Mouse (Mus musculus): Measurements from ENCODE around the gene Mrps16. TPM values are rescaled to one million over a fixed set of nuclear protein-coding genes. Genes with fewer than 3 reads are reported as not detected.
A peak's percentile ranks its signal among the peaks of the same experiment; 100 is the strongest.

Mrps16 gene
- total RNA-seq, 2 experiments from 2014 or later: 93.8 to 101 TPM

GRCm38 (mm10) chr14:20368271-20368670 is 25.2 kb downstream of the Mrps16 start:
- DNase-seq: no peak

GRCm38 (mm10) chr14:20363230-20363629 is 30.2 kb downstream of the Mrps16 start:
- DNase-seq: no peak

- DNase-seq: peak; percentile 95
Observed at GRCm38 (mm10) chr14:20347991-20348541, 45.4 kb downstream of the Mrps16 start, which contains the start of the genes Ecd and Fam149b. Ecd (minus strand) TSS chr14:20348121. Fam149b (plus strand) TSS chr14:20348162.

DNA sequence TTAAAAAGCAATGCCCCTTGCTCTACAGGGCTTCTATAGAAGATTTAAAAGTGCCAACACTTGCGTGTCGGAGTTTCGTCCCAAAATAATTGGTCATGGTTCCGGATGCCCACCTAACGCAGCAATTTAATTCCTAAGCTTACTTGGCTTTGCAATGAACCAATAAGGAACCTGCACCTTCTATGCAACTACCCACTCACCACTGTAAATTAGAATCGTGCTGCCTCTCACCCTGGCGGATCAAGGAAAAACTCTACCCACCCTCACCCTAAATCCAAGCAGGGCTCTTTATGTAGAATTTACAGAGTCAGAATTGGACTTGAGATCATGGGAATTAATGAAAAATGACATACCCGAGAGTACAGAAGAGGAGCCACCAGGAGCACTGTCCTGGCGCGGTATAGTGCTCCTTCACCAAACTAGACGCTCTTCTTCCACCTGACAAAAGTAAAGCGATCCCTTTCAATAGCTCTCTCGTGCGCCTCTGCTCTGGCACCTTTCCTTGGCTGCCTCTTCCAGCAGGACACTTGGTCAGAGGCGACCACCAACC is 45.9 kb downstream of the Mrps16 start:
- DNase-seq: no peak

GRCm38 (mm10) chr14:20345885-20346284 is 47.5 kb downstream of the Mrps16 start:
- DNase-seq: no peak

DNA sequence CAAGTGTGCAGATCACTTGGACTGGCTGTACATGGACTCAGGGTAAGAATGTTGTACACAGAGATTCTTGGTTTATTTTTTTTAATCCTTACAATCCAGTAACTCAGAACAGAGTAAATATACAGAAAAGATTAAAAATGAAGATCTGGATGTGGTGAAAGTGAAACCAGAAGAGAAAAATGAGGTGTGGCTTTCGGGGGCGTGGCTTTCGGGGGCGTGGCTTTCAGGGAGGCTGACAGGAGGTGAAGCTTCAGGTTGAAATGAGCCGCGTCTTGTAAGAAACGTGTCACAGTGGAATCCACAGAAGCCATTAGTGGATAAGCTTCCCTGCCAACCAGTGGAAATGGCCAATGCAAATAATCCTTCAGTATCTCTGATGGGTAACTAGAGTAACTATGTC is 52.6 kb downstream of the Mrps16 start:
- no peak for DNase-seq

GRCm38 (mm10) chr14:20340149-20340548 is 53.3 kb downstream of the Mrps16 start:
- peak; percentile 25 for DNase-seq

DNA sequence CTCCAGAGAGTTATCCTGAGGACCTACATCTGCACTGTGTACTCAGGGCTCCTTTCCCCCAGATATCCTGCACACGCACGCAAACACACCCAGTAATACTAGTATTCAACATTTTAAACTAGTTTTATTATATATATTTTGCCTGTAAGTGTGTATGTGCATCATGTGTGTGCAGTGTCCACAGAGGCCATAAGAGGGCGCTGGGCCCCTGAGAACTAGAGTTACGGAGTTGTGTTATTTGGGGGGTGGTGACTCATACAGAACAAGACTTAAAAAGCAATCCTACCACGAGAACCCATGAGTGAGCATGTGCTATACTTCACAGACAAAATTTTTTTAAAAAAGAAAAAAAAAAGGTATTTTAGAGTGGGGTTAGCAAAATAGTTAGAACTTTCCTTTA is 54.0 kb downstream of the Mrps16 start:
- DNase-seq: no peak

Other genes with a start within 250 kb of the Mrps16 start
- gene Kcnk5, start 211.8 kb downstream of the Mrps16 start, total RNA-seq (2021): 1 to 10 TPM; 4.0 to 9.3 TPM
- gene Kcnk16, start 124.4 kb downstream of the Mrps16 start, total RNA-seq (2021): not detected
- gene Nudt13, start 98.9 kb downstream of the Mrps16 start, total RNA-seq (2021): 10 to 100 TPM; 43.4 to 52.3 TPM
- 10 to 100 TPM; 38.8 to 42.3 TPM for gene Ecd, start 45.5 kb downstream of the Mrps16 start, total RNA-seq (2021)
- gene Fam149b, start 45.5 kb downstream of the Mrps16 start, total RNA-seq (2021): 10 to 100 TPM; 29.3 to 35.3 TPM
- 10 to 100 TPM; 33.7 to 36.6 TPM for gene Dnajc9, start 4.7 kb downstream of the Mrps16 start, total RNA-seq (2021)
- 1 to 10 TPM; 1.9 to 2.7 TPM for gene Cfap70, start 58.6 kb upstream of the Mrps16 start, total RNA-seq (2021)
- 10 to 100 TPM; 60.7 to 67.2 TPM for gene Anxa7, start 86.5 kb upstream of the Mrps16 start, total RNA-seq (2021)
- gene Mss51, start 103.3 kb upstream of the Mrps16 start, total RNA-seq (2021): 1 to 10 TPM; 2.3 to 3.0 TPM
- 10 to 100 TPM; 65.9 to 86.4 TPM for gene Ppp3cb, start 152.9 kb upstream of the Mrps16 start, total RNA-seq (2021)
- 10 to 100 TPM; 12.6 to 13.1 TPM for gene Usp54, start 247.4 kb upstream of the Mrps16 start, total RNA-seq (2021)